Mouse (Mus musculus) neural tube, embryonic 13.5 days (tissue): Measurements from ENCODE around the gene Cox4i1. TPM values are rescaled to one million over a fixed set of nuclear protein-coding genes. Genes with fewer than 3 reads are reported as not detected.

Experiments
- ATAC-seq: fragments of 200-750 bp; cut with Nextera tagmentation; 2 replicates; pipeline ENCODE4 v1.8.0; 2017; ENCODE audit warnings: low read depth, mild to moderate bottlenecking, moderate TSS enrichment, moderate library complexity
- H3K27ac ChIP-seq: fragments of 300-500 bp; sonication (generic); replicated peaks from 2 replicates; pipeline ENCODE4 v1.5.1; 2015; ENCODE audit warnings: moderate library complexity, mild to moderate bottlenecking, inconsistent platforms
- H3K27me3 ChIP-seq: fragments of 300-500 bp; sonication (generic); 2 replicates; pipeline ENCODE4 v1.6.1; 2015; ENCODE audit warnings: mild to moderate bottlenecking, inconsistent platforms
- H3K36me3 ChIP-seq: fragments of 300-500 bp; sonication (generic); 2 replicates; pipeline ENCODE4 v1.6.1; 2015; ENCODE audit warnings: mild to moderate bottlenecking, inconsistent platforms
- H3K4me1 ChIP-seq: fragments of 300-500 bp; sonication (generic); replicated peaks from 2 replicates; pipeline ENCODE4 v1.6.1; 2015; ENCODE audit warnings: inconsistent platforms
- H3K4me2 ChIP-seq: fragments of 300-500 bp; sonication (generic); 2 replicates; pipeline ENCODE4 v1.6.1; 2015; ENCODE audit warnings: inconsistent platforms, mild to moderate bottlenecking, moderate library complexity
- H3K4me3 ChIP-seq: fragments of 300-500 bp; sonication (generic); 2 replicates; pipeline ENCODE4 v1.5.1; 2015; ENCODE audit warnings: mild to moderate bottlenecking, inconsistent platforms
- H3K9ac ChIP-seq: fragments of 300-500 bp; sonication (generic); 2 replicates; pipeline ENCODE4 v1.6.1; 2015; ENCODE audit warnings: moderate library complexity, mild to moderate bottlenecking, inconsistent platforms
- H3K9me3 ChIP-seq: fragments of 300-500 bp; sonication (generic); 2 replicates; pipeline ENCODE4 v1.6.1; 2016; ENCODE audit warnings: inconsistent platforms
- WGBS: fragments of 180-500 bp; shearing (Covaris S2); methylation state at CpG from one replicate; pipeline ENCODE4 v1.1.7; 2015; 5-methylcytosine and 5-hydroxymethylcytosine counted together
- polyA plus RNA-seq: library from polyadenylated mRNA; unstranded; fragments of >200 nt; fragmentation: Nextera tagmentation; extraction: Ambion mirVana; gene quantifications from 2 replicates; pipeline ENCODE4 v1.2.1, GENCODE M21; 2015

Gene Cox4i1
- polyA plus RNA-seq, 1 experiment from 2014 or later: 1,233 TPM

- 25% methylated on average over 17 of the region's 17 CpGs for WGBS
Observed at GRCm38 (mm10) chr8:120632969-120633664, 34.9 kb upstream of the Cox4i1 start.

GRCm38 (mm10) chr8:120633665-120634271 is 34.3 kb upstream of the Cox4i1 start:
- peaks cover 19% of the 10 kb centered on the region for H3K4me1 ChIP-seq
- H3K9me3 ChIP-seq: no peaks in the 10 kb centered on the region
- H3K4me3 ChIP-seq: peak overlapping the region; percentile 59
- H3K36me3 ChIP-seq: no peaks in the 10 kb centered on the region
- H3K4me2 ChIP-seq: peak overlapping the region; percentile 94
- H3K27ac ChIP-seq: no peak overlapping the region; the same call in 1 of the 2 replicates
- peaks cover 42% of the 10 kb centered on the region for H3K27me3 ChIP-seq
- H3K9ac ChIP-seq: peak overlapping the region; percentile 77
- under 1% methylated on average over 44 of the region's 44 CpGs for WGBS
- ATAC-seq: peak; percentile 49

More at GRCm38 (mm10) chr8:120632969-120633664, 34.9 kb upstream of the Cox4i1 start:
- Histone ChIP-seq H3K36me3 (no peaks in the 10 kb centered on the region), H3K27ac (no peak overlapping the region; the same call in 1 of the 2 replicates), H3K27me3 (peaks cover 42% of the 10 kb centered on the region), H3K4me1 (peaks cover 19% of the 10 kb centered on the region), H3K9me3 (no peaks in the 10 kb centered on the region), H3K9ac (peak overlapping the region; percentile 77; the same call in 1 of the 2 replicates), H3K4me2 (peak overlapping the region; percentile 94), H3K4me3 (peak overlapping the region; percentile 59)
- peak; percentile 7; the same call in 1 of the 2 replicates for ATAC-seq

GRCm38 (mm10) chr8:120634329-120634839 is 33.6 kb upstream of the Cox4i1 start:
- Histone ChIP-seq H3K4me2 (peak overlapping the region; percentile 94), H3K27me3 (peaks cover 42% of the 10 kb centered on the region), H3K9me3 (no peaks in the 10 kb centered on the region), H3K9ac (peak overlapping the region; percentile 77), H3K27ac (no peak overlapping the region; the same call in 1 of the 2 replicates), H3K36me3 (no peaks in the 10 kb centered on the region), H3K4me3 (peak overlapping the region; percentile 59), H3K4me1 (peaks cover 19% of the 10 kb centered on the region)
- peak; percentile 28; the same call in 1 of the 2 replicates for ATAC-seq
- under 1% methylated on average over 29 of the region's 42 CpGs for WGBS

GRCm38 (mm10) chr8:120641245-120641644 is 26.8 kb upstream of the Cox4i1 start:
- H3K27ac ChIP-seq: no peak overlapping the region
- 54% methylated on average over 8 of the region's 8 CpGs for WGBS

GRCm38 (mm10) chr8:120642031-120642662 is 25.9 kb upstream of the Cox4i1 start:
- WGBS: 87% methylated on average over 10 of the region's 10 CpGs
- Histone ChIP-seq H3K27ac (no peak overlapping the region), H3K9me3 (no peaks in the 10 kb centered on the region), H3K4me2 (no peak overlapping the region), H3K4me1 (no peaks in the 10 kb centered on the region; the same call in 1 of the 2 replicates), H3K9ac (no peak overlapping the region), H3K4me3 (no peak overlapping the region), H3K27me3 (no peaks in the 10 kb centered on the region), H3K36me3 (no peaks in the 10 kb centered on the region)
- ATAC-seq: no peak

More at GRCm38 (mm10) chr8:120641245-120641644, 26.8 kb upstream of the Cox4i1 start:
- Histone ChIP-seq H3K27me3 (peaks cover 2% of the 10 kb centered on the region; the same call in 1 of the 2 replicates), H3K9ac (no peak overlapping the region), H3K9me3 (no peaks in the 10 kb centered on the region), H3K4me2 (no peak overlapping the region), H3K36me3 (no peaks in the 10 kb centered on the region), H3K4me3 (no peak overlapping the region), H3K4me1 (no peaks in the 10 kb centered on the region; the same call in 1 of the 2 replicates)
- no peak for ATAC-seq

GRCm38 (mm10) chr8:120644663-120645062 is 23.4 kb upstream of the Cox4i1 start:
- Histone ChIP-seq H3K27ac (peak overlapping the region; percentile 54; the same call in 1 of the 2 replicates), H3K4me1 (no peaks in the 10 kb centered on the region; the same call in 1 of the 2 replicates), H3K9me3 (no peaks in the 10 kb centered on the region), H3K4me2 (no peak overlapping the region), H3K36me3 (no peaks in the 10 kb centered on the region), H3K4me3 (no peak overlapping the region), H3K27me3 (no peaks in the 10 kb centered on the region), H3K9ac (no peak overlapping the region)
- peak; percentile 79 for ATAC-seq
- 77% methylated on average over 7 of the region's 7 CpGs for WGBS

- Histone ChIP-seq H3K27ac (no peak within 1 kb of the TSS), H3K36me3 (no peaks in the 10 kb centered on the region), H3K27me3 (no peaks in the 10 kb centered on the region), H3K9ac (no peak within 1 kb of the TSS), H3K4me3 (no peak within 1 kb of the TSS), H3K9me3 (no peaks in the 10 kb centered on the region), H3K4me1 (no peaks in the 10 kb centered on the region; the same call in 1 of the 2 replicates), H3K4me2 (no peak within 1 kb of the TSS)
- 63% methylated on average over 7 of the region's 7 CpGs for WGBS
- ATAC-seq: no peak
Observed at GRCm38 (mm10) chr8:120647532-120647931, 20.5 kb upstream of the Cox4i1 start, which contains the start of gene 1190005I06Rik. 1190005I06Rik (minus strand) TSS chr8:120647632.

GRCm38 (mm10) chr8:120656322-120657052 is 11.5 kb upstream of the Cox4i1 start:
- WGBS: 88% methylated on average over 7 of the region's 7 CpGs
- Histone ChIP-seq H3K27me3 (no peaks in the 10 kb centered on the region), H3K4me1 (no peaks in the 10 kb centered on the region), H3K4me2 (no peak overlapping the region), H3K27ac (no peak overlapping the region), H3K36me3 (peaks cover 72% of the 10 kb centered on the region), H3K9ac (no peak overlapping the region), H3K9me3 (no peaks in the 10 kb centered on the region), H3K4me3 (no peak overlapping the region)
- no peak for ATAC-seq

- Histone ChIP-seq H3K36me3 (peaks cover 72% of the 10 kb centered on the region), H3K9me3 (no peaks in the 10 kb centered on the region), H3K27me3 (no peaks in the 10 kb centered on the region), H3K4me1 (no peaks in the 10 kb centered on the region), H3K4me2 (no peak overlapping the region), H3K4me3 (no peak overlapping the region), H3K9ac (no peak overlapping the region), H3K27ac (no peak overlapping the region)
- no peak for ATAC-seq
- 89% methylated on average over 8 of the region's 8 CpGs for WGBS
Observed at GRCm38 (mm10) chr8:120657415-120657814, 10.6 kb upstream of the Cox4i1 start.

GRCm38 (mm10) chr8:120664566-120664965 is 3.5 kb upstream of the Cox4i1 start:
- Histone ChIP-seq H3K9me3 (no peaks in the 10 kb centered on the region), H3K4me3 (no peak overlapping the region), H3K36me3 (peaks cover 7% of the 10 kb centered on the region; the same call in 1 of the 2 replicates), H3K27ac (no peak overlapping the region), H3K4me1 (peaks cover 46% of the 10 kb centered on the region), H3K27me3 (no peaks in the 10 kb centered on the region), H3K9ac (no peak overlapping the region), H3K4me2 (no peak overlapping the region)
- 81% methylated on average over 6 of the region's 6 CpGs for WGBS
- ATAC-seq: no peak

GRCm38 (mm10) chr8:120665726-120666455 is 2.1 kb upstream of the Cox4i1 start:
- H3K36me3 ChIP-seq: peaks cover 13% of the 10 kb centered on the region
- H3K4me1 ChIP-seq: peaks cover 59% of the 10 kb centered on the region
- no peak for ATAC-seq
- WGBS: 77% methylated on average over 3 of the region's 3 CpGs
- peak overlapping the region; percentile 95; the same call in 1 of the 2 replicates for H3K4me3 ChIP-seq
- peak overlapping the region; percentile 88; the same call in 1 of the 2 replicates for H3K9ac ChIP-seq
- H3K27me3 ChIP-seq: no peaks in the 10 kb centered on the region
- no peaks in the 10 kb centered on the region for H3K9me3 ChIP-seq
- H3K4me2 ChIP-seq: peak overlapping the region; percentile 93
- 0 out of 2 replicates have a peak overlapping the region, but pooled peaks have one; percentile 13 for H3K27ac ChIP-seq
